Mouse (Mus musculus) hindlimb bud, embryonic 11.5 days (tissue): ENCODE results near the gene Cfl2.
"Not testable (repeated sequence)": the region's sequence is repeated elsewhere in the genome, so short reads cannot be mapped to it uniquely, and the experiment has no call there.

Experiments used
- DNase-seq: peaks from one replicate; pipeline ENCODE4 v3.0.0-alpha.2; 2012; ENCODE audit warnings: low read depth, low spot score; ENCODE audit errors: extremely low spot score

Cfl2 gene

DNA sequence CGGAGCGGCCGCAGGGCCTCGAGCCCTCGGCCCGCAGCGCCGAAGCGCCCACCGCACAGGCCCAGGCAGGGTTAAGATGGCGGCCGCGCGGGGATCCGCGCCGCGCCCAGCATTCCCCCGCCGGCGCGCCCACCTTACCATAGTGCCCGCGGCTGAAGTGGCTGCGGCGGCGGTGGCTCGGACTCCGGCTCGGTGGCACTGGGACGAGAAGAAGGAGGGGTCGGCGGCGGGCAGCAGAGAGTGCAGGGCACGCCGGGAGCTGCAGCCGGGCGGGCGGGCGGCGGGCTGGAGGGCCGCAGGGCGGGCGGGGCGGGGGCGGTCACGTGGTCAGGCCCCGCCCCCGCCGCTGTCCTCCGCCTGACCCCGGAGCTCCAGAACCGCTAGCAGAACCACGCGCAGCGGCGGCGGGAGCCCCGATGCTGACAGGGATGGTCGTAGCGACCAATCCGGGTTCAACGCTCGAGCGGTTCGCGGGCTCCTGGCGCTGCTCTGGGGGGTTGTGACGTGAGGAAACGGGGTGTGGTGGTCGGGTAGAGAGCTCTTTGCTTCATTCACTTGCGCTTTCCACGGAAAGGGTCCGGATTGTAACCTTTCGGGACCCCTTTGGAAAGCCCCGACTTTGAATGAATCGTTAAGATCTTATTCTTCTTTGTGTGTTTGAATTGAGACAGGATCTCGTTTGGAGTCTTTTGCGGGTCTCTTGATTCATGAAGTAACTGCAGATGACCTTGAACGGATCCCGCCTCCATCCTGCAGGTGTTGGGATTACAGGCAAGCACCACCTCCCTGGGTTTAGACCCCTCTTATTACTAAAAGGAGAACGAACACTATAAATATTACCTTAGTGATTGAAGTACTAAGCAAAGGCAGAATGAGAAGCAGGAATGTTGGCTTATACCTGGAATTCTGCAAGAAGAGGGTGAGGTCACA, at the start of gene Cfl2:
TSS of gene Cfl2 (minus strand) at position 272 of the 930 bp plus-strand sequence.
- no peak for DNase-seq

DNA sequence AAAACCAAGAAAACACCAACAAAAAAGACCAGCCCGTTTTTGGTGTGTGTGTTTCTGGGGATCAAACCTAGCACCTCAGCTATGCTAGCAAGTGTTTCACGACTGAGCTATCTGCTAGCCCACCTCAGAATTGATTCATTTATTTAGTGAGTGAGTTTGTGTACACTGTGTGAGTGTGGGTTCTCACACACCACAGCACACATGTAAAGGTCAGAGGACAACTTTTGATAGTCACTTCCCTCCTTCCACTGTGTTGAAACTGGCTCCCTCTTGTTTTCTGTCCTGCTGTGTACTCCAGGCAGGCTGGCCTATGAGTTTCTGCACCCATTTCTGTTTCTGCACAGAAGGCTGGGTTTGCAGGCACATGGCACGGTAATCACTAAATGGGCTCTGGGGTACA, 47.7 kb upstream of the Cfl2 start:
- no peak for DNase-seq

DNA sequence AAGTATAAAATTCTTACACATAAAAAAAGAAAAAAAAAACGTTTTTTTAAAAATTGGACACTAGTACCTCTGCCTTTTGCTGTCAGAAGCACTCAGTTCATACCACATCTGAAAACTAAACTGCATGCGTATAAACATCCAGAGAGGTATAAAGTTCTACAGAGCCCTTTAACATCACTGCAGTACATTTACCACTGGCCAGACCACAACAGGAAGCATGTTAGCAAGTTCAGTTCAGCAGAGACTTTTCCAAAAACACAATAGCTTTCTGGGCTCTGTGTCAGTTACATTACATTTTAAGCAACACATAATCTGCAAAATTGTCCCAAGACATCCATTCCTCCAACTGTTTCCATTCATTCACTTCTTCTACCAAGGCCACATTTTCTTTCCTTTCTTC, 29.9 kb upstream of the Cfl2 start:
- DNase-seq = not testable (repeated sequence)

DNA sequence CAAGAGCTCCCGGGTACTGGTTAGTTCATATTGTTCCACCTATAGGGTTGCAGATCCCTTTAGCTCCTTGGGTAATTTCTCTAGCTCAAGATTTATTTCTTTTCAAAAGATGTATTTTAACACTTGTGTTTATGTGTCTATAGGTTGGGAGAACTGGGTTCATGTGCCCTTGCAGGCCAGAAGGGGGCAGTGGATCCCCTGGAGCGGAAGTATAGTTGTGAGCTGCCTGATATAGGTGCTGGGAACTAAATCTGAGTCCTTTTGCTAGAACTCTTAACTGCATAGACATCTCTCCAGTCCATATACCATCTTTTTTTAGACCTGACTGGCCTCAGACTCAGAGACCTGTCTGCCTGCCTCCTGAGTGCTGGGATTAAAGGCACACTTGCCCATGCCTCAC, 27.7 kb upstream of the Cfl2 start:
- no peak for DNase-seq

DNA sequence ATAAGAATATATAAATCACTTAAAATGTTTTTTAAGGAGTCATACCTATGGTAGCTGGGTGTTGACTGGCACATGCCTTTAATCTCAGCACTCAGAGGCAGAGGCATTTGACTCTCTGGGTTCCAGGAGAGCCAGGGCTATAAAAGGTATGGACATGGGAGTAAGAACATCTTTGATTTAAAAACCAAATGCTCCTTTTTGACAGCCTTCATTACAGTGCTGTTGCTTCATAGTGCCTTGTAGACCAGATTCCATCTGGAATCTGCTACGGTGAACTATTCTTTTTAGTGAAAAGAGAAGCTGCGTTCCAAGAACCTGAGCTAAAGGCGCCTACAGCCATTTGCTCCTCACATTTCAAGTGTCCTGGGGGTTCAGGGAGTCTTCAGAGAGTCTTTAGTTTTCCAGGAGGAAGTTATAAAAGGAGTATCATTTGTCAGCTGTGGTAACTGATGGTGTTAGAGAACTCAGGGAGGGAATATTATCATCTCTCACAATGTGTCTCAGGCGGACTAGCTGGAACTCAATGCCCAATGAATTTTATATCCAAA, 25.0 kb upstream of the Cfl2 start:
- DNase-seq = no peak

DNA sequence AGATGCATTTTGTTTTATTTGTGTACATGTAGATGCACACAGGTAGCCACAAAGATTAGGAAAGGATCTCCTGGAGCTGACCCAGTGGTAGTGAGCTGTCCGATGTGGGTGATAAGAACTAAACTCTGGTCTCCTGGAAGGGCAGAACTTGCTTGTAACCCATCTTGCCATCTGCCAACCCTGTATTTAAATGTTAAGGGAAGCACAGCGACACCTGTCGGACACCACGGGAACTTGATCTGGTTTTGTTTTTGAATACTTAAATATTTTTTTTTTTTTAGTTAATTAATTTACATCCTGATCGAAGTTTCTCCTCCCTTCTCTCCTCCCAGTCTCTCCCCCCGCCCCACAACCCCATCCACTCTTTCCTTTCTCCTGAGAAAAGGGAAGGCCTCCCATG, 17.0 kb upstream of the Cfl2 start:
- no peak for DNase-seq

DNA sequence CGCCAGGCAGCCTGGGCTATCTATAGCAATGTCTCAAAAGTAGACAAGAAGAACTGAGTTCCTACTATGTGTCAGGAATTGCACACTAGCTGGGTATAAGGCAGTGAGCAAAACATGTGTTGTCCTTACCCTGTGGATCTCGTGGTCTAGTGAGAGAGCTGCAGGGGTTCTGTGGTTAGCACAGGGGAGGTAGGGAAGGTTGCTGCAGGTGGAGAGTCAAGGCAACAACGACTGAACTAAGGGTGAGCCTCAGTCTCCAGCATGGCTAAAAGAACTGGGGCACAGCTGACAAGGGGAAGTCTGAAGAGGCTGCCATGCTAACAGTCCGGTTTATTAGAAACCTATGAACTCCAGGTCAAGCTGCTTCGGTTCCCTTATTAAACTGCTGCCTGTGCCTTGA, 16.5 kb upstream of the Cfl2 start:
- no peak for DNase-seq

DNA sequence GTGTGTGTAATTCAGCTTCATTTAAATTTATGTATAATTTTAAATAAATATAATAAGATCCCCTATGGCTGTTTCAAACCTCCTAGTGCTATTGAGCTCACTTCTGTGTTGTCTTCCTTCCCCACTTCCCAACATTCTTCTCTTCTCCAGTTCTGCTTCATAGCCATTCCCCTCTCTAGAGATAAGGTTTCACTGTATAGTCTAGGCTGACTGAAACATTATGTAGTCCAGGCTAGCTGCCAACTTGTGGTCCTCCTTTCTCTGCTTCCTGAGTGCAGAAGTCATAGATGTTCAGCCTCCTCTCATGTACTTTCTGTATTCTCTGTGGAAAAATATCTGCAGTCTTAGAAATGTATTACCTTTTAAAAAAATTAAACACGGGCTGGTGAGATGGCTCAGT, 15.2 kb upstream of the Cfl2 start:
- DNase-seq = no peak

DNA sequence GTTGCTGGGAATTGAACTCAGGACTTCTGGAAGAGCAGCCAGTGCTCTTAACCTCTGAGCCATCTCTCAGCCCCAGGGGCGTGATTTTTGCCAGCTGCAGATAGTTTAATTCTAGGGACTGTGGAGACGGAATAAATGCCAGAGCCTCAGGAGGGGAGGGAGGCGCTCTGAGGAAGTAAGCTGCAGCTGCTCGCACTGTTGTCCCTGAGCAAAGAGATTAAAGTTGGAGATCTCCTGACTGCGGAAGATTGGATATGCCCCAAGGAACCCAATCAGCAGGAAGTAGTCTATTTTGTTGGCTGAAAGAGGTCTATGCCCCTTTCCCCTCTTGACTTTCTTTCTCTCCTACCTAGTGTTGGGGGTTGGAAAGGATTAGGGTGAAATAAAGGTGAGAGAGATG, 14.2 kb upstream of the Cfl2 start:
- no peak for DNase-seq

DNA sequence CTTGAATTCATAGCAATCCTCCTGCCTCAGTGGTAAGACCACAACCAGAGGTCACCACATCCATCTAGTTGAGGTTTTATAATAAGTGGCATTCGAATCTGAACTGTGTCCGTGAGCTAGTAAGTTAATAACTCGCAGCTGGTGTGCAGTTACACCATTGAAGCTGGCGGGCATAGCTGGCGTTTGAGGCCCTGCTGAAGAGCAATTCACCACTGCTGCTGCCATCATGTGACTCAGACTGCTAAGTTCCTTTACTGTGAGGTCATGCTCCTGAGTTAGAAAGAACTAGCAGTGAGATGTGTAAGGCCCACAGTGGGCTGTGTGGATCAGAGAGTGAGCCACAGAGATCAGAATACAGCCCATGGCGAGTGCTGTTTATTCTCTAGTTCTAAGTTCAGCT, 12.0 kb upstream of the Cfl2 start:
- no peak for DNase-seq

DNA sequence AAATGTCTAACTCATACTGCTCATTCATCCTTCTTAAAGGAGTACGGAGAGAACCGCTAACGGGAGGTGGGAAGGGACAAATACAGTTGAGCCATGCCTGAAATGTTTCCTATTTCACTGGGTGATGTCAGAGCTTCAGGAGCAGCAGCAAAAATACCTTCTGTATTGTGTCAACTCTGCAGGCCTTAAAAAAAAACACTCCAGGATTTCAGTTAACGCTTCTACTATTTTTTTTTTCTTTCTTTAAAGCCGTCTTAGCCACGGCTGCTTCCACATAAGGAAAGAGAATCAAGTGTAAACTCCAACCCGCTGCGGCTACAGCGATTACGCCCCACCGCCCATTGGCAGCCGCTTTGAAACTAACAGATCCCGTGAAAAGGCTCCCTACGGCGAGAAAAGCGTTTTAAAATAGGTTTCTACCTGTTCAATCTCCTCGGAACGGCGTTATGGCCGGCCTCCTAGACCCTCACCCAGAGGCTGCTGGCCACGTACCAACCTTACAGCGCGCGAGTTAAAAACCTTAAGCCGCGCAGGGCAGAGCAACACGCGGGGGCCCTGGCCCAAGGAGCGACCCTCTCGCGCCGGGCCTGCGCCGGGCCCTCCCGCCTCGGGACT, 579 bp downstream of the Cfl2 start:
- DNase-seq = no peak

DNA sequence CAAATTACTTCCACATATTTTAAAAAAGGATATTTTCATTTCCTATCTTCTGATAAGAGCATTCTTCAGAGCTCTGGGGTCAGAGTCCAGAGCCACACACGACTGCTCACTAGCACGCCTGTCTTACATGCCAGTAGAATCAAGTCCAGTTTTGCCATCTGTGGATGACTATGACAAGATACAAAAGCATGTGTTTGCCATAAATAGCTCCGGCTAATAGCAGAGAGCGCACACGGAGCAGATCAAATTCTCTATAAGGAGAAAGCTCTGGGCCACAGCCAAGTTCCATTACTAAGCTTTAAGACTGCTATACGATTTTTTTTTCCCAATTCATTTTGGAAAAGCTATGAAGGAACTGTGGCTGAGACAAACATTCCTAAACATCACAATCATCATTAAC, 3.1 kb downstream of the Cfl2 start:
- no peak for DNase-seq

DNA sequence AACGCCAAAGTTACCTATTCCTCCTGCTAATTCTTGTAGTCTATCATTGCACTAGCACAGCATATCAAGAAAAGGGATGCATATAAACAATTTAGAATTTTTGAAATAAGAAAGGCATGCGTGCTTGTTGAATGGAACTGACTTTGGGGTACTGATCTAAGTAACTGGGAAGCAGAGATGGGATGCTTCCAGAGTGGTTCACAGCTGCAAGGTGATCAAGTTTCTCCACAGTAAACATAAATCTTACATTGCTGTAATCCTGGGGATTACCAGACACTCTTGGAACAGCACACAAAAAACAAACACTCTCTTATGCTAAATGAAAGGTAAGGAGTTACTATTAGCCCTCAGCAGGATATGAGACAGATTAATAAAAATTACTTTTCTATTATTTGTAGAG, 12.1 kb downstream of the Cfl2 start:
- DNase-seq = no peak

DNA sequence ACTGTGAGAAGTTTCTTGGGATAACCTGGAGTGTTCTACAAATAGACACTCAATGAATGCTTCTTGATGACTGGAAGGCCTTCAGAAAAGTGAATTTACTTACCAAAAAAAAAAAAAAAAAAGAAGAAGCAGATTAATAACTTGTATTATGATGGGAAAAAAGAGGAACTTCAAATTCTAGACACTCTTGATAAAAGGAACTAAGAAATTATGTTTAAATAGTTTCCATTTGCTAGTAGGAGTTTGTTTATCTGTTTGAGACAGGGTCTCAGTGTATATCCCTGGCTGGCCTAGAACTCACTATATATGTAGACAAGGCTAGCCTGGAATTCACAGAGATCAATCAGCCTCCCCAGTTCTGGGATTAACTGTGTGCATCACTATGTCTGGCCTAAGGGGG, 18.3 kb downstream of the Cfl2 start:
- DNase-seq = no peak

DNA sequence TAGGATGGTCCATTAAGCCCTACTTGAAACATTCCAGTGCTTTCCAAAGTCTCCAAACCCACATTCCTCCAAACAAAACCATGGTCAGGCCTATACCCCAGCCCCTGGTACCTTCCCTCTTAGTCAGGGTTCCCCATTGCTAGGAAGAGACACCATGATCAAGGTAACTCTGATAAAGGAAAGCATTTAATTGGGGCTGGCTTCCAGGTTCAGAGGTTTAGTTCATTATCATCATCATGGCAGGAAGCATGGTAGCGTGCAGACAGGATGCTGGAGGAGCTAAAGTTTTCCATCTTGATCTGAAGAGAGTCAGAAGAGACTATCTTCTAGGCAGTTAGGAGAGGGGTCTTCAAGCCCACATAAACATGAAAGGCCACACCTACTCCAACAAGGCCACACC, 21.1 kb downstream of the Cfl2 start:
- no peak for DNase-seq

DNA sequence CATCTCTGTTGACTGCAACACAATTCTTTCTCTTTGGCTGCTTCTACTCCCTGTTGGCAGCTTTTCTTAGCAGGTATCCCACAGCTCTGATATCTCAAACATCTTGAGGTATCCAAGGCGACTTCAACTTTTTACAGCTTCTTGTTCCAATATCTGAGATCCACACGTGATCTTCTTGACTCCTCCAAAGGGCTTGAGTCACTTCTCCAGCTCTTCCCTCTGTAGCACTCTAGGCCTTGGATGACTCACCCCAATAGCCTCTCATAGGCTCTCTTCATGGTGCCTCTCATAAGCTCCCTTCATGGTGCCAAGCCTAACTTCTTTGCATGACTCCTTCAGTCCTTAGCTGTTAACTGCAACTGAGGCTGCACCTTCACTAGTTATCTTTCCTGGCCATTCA, 22.9 kb downstream of the Cfl2 start:
- no peak for DNase-seq

DNA sequence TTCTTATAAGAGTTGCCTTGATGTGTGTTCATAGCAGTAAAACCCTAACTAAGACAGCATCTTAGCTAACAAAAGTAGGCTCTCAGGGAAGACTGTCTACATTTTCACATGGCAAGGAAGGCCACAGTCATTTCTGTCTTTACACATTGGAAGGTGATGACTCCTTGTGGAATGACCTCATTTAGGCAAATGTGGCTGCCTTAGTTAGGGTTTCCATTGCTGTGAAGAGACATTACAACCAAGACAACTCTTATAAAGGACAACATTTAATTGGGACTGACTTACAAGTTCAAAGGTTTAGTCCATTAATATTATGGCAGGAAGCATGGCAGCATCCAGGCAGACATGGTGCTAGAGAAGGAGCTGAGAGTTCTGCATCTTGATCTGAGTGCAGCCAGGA, 23.7 kb downstream of the Cfl2 start:
- no peak for DNase-seq

DNA sequence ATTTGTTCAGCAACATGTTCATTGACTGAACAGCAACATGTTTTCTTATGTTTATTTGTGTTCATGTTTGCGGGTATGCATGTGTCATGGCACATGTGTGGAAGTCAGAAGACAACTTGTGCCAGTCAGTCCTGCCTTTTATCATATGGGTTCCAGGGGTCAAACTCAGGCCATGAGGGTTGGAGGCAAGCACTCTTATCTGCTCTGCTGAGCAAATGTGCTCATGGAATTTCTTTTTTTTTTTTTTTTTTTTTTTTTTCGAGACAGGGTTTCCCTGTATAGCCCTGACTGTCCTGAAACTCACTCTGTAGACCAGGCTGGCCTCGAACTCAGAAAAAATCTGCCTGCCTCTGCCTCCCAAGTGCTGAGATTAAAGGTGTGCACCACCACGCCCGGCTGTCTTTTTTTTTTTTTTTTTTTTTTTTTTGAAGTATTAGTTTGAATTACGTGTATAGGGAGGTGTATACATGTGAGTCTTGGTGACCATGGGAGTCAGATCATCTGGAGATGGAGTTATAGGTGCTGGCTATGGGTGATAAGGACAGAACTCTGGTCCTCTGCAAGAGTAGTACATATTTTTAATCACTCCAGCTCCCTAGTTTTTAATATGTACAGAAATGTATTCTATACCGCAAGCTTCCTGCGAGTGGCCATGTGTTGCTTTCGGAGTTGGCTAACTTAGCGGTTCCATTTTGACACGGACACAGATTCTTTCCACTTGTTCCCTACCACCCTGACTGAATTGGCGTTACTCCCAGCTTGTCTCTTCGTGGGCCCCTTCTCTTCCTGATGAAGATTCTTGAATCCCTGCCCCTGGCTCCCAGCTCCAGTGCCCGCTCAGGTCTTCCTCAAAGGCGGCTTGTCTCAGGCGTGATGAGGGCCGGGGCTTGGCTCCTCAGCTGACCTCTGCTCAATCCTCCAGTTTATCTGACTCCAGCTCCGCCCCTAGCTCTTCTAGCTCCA, 26.8 kb downstream of the Cfl2 start:
- DNase-seq = no peak

DNA sequence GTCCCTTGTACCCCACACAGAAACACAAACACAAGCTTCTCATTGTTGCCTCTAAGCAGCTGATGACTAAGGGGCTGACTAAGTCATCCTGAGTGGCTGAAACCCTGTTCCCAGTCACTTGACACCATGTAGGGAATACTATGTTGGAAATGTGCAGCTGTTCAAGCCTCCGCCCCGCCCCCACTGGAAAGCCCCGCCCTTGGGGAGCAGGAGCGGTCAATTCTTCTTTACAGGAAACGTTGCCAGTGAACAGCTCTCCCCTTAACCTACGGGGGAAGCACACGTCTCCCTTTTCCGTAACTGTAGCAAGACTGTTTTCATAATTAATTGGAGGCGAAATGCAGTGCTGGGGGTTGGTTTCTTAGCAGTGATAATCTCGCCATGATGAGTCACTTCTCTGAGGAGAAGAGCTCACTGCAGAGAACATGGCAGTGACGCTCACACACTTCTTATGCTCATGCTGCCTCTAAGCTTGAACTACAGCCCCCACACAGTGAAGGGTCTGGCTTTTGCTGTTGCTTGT, 27.7 kb downstream of the Cfl2 start:
- DNase-seq = peak; percentile 50

DNA sequence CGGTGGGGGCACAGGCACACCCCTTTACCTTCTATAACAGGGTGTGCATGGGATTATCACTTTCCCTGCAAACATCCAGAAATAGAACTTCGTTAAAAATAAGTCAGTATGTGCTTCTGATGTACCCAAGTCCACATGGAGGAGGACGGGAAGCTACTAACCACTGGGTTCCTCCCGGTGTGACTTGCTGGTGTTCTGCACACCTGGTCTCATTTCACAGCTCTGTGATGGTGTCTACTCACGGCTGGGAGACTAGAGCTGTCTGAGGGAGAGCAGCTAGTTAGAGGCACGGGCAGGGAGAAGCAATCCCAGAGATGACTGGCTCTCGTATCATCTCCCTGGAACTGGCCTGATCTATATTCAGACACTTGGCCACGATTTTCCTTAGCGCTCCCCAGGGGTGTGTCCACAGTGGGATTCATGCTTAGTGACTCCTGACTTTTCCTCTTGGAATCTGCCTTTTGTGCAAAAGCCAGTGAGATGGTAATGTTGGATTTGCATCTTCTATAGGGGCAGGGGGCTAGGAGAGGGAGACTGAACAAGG, 28.7 kb downstream of the Cfl2 start:
- DNase-seq = no peak

DNA sequence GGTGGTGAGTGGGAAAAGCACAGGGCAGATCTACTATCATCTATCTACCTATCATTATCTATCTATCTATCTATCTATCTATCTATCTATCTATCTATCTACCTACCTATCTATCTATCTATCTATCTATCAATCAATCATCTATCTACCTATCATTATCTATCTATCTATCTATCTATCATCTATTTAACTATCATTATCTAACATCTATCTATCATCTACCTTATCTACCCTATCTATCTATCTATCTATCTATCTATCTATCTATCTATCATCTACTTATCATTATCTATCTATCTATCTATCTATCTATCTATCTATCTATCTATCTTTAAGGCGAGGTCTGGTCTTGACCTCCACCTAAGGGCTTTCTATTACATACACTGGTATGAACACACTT, 30.8 kb downstream of the Cfl2 start:
- DNase-seq = not testable (repeated sequence)
